Mouse (Mus musculus): ENCODE measurements around the gene Per2.

Per2 gene

DNA sequence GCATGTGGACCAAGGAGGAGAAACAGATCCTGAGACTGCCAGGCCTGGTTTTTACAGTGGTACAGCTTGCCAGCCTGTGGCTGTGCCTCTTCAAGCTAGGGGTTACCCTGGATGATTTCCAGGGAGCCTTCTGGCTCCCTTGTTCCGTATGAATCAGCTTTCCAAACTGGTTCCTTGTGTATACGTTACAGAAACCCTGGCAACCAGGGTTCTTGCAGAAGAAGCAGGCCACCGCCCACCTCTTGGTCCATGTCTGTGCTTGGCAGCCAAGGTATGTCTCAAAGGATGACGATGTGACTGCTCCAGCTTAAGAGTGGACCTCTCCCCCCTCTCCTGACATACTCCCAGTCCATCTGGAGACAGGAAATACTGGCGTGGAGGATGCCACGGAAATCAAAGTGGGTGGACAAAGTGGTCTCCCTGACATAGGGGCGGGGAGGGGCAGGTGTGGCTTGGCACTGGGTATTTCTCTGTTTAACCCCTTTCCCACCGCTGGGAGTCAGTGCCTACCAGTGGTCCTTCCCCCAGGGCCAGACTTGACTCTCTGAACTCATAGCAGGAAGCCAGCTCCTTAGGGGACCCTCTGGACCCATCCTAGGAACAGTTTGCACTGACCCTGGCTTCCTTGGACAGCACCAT is 782 bp downstream of the Per2 start:
- no peak for DNase-seq (ENCODE audit: low read depth, low spot score)

DNA sequence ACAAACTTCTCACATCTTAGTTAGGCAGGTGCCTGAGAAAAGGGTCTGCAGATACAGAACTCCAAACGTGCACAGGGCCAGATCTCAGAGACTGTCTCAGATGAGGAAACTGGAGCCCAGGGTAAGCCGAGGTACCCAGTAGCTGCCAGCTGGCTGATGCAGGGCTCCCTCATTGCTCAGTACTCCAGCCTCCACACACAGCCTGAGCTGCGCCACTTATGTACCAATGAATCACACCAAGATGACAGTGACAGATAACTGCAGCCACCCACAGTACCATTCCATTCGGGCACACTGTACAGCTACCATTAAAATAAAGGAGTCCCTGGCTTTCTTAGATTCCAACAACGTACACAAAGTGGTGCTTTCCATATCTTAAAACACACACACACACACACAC is 1.4 kb downstream of the Per2 start:
- no peak for DNase-seq (ENCODE audit: low read depth, low spot score)

DNA sequence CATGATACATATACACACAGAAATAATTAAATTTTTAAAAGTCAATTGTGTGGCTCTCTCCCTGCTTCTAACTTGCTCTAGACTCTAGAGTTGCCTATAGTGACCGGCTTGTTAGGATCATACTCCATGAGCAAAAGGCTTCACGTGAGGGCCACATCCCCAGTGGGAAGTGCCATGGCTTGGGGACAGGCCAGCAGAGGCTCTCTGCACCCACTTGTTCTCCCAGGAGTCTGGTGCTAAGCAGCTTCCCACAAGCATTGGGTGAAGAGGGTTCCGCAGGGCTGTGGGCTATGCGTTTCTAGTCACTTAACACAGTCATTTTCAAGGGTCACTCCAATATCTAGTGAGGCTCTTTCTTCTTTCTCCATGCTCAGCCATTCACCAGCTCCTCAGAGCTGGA is 2.0 kb downstream of the Per2 start:
- DNase-seq (ENCODE audit: low read depth, low spot score) = no peak

DNA sequence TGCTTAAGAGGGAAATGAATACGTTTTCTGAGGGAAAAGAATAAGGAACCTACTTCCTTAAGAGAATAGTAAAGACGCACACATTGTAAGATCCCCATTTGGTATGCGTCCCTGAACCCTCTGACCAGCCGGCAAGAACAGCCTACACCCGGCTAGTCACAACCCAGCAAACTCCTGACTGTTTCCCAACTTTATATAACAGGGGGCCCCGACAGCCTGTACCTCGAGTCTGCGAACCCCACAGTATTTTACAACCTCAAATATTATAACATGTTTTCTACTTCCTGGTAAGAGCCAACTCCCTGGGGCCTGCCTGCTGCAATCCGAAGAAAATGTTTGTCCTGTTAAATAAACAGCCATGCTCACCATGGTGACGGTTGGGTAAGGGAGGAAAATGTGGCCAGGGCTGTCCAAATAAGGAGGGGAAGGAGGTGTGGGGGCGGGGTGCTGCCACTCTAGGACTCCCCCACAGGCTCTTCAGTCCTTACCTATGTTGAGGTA is 2.8 kb downstream of the Per2 start:
- DNase-seq (ENCODE audit: low read depth, low spot score) = no peak

DNA sequence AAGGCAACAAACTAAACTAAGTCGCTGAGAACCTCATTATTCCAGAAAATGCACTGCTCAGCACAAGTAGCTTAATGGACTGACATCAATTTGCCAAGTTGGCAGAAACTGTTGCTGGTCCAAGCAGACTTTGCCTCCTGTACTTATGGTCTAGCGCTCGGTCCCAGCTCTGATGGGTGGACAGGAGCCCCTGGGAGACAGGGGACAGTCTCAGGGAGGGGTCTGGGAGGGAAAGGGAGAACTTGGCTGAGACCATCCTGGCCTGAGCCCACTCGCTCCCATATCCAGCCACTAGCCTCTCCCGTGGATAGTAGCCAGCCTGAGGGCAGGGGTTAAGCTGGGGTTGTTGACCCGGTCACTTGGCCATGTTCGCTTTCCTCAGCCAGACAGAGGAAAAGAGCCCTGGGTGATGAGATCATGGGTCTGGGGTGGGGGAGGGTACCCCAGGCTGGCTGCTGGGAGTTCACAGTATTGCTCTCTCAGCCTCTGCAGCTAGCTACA is 3.4 kb downstream of the Per2 start:
- no peak for DNase-seq (ENCODE audit: low read depth, low spot score)

DNA sequence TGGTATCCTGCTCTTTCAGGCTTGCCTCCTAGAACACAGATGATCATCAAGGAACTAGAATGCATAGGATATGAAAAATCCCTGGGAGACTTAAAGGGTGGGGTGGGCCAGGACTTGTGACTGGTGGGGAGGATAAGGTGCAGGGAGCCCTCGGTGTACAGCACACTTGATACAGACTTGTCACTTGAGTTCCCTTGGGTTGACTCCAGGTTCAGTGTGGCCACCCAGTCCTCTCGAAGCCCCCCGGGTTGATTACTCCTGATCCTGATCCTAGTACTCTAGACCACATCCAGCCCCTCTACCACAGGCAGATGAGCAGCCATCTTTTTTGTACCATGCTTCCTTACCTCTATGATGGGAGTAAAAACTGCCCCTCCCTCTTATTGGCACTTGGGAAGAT is 4.2 kb downstream of the Per2 start:
- no peak for DNase-seq (ENCODE audit: low read depth, low spot score)

DNA sequence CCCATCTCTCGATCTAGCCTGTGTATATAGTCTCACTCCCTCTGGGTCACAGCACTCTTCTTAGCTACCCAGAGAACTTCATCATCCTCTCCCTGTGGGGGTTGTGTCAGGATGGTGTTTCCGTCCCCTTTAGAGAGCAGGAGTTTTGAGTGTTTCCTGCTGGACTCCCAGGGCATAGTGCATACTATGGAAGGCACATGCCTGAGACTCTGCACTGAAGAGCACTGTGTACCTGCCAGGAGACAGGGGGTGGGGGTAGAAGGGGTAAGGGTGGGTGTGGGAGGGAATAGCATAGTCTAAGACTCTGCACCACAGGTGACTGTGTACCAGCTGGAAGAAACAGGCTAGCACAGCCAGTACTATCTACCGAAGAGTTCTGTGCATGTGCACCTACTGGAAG is 4.8 kb downstream of the Per2 start:
- no peak for DNase-seq (ENCODE audit: low read depth, low spot score)

DNA sequence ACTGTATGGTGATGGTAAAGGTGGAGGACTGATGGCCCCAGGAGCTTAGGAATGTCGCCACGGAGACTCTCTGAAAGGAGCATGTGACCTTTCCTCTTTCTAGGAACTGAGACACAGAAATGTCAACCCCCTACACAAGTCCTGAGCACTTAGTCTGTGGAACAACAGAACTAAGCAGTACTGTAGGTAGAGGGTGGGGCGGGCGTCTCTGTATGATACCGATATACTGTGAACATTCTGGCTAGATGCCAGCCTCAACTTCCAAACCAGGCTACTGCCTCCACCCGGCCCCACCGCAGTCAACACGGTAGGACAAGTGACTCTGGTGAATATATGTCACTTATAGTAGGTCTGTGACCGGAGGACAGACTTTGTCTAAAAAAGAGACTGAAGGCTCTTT is 5.2 kb downstream of the Per2 start:
- no peak for DNase-seq (ENCODE audit: low read depth, low spot score)

DNA sequence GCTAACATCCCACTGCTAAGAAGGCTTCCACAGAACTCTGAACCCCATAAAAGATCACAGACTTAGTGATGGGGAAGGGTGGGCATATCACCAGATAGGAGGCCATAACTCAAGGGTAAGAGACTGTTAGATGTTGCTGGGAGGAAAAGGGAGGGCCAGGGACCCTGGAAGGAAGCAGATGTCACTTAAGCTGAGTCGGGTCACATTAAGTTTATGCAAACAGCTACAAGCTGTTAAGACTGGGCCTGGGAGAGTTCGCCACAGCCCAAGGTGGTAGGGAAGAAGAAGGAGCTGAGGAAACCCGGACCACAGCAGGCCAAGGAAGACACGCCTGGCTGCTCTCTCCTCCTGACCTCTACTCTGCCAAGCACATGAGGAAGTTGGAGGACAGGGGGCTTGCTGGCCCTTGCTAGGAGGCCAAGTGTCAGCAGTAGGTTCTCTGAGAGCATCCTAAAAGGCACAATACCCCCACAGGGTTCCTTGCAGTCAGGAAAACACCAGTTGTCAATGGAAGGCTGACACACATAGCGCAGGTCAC is 7.5 kb downstream of the Per2 start:
- DNase-seq (ENCODE audit: low read depth, low spot score) = no peak

DNA sequence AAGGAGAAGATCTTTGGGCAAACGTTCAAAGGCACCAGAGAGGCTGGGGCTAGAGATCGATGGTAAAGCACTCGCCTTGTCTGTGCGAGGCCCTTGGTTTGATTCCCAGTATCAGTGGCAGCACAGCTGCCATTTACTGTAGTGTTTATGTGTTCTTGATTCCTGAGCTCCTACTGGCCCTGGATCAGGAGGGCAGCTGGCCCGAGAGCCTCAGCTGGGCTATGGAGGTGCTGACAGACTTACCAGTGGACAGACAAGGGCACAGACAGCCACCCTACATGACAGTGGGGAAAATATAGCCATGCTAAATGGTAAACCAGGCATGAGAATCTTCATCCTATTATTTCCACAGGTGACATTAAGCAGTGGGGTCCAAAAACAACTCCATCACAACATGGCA is 8.3 kb downstream of the Per2 start:
- no peak for DNase-seq (ENCODE audit: low read depth, low spot score)

DNA sequence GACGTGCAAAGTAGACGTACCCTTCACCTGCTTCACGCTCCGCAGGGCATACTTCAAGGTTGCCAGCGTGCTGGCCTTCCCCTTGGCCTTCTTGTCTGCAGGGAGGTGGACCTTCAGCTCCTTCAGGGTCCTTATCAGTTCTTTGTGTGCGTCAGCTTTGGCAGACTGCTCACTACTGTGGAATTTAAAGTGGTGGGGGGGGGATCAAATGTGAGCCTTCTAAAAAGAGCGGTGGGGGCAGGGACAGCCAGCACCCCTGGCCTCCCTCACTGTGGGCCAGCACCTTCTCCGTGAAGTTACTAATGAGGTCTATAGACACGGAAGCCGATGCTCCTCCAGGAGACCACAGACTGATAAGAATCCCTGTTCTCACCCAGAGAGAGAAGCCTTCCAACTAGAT is 10.4 kb downstream of the Per2 start:
- no peak for DNase-seq (ENCODE audit: low read depth, low spot score)

DNA sequence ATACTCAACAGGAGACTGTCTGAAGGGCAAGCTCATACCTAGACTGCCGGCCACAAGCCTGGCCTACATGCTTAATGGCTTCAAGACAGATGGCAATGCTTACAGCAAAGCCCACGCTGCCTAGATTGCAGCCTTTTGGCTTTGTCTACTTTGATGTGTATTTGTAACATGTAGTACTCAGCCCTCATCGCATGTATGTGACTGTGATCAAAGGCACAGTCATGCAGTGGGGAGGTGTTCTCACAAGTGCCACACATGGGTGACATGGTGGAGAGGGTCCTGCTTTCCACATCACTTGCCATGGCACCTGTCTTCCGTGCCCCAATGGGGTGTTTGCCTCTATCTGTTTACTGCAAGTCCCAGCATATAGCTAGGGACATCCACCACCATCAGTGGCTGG is 12.6 kb downstream of the Per2 start:
- DNase-seq (ENCODE audit: low read depth, low spot score) = no peak

DNA sequence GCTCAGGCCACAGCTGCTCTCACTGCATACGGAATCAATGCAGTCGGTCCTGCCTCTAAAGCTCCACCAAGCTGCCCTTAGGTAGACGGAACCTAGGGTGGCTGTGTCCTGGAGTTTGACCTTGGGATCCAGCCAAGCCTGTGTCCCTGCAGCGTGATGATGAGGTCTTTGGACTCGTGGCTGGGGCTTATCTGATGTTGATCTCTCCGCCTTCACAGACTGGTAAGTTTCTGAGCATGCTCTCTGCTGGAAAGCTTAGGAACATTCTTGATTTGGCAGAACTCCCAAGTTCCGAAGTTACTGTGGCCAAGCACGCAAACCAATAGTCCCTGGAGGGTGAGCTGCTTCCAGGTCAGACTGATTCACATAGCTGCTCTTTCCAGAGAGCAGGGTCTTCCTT is 13.1 kb downstream of the Per2 start:
- DNase-seq (ENCODE audit: low read depth, low spot score) = no peak

DNA sequence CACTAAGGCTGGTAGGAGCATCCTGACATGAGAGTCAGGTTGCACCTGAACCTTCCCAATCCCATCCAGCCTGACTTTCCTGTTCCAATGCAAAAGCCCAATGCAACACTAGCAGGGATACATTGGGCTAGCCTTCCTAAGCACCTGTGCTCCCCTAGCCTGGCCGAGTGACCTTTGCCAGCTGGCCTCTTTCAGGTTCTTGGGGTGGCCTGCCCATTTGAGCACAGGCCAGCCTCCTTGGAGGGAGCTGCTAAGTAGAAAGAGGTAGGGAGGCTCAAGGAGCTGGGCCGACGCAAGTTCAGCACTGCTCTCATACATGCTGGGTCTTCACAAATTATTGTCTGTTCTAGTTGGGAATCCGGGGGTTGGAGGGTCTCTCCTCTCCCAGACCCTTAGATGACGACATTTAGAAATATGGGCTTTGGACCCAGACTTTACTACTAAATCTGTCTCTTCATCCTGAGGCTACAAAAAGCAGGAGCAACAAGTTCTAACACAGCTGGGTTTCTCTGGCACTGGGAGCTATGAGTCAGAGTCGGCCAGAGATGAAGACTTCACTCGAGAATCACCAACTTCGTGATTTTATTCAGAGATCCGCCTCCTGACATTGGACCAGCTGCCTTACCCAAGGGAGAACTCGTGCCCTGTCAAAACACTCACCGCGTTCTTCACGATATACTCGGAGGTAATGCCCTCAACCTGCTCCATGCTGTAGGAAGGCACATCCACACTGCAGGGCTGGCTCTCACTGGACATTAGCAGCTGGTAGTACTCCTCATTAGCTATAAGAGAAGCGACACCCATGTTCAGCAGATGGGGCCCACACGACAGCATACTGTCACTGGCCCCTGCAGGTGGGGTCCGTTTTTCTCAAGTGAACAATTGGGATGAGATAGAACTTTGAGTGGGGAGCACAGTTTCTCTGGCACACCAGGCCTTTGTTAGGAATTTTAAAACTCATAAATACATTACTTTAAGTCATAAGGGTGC is 14.0 kb downstream of the Per2 start:
- DNase-seq (ENCODE audit: low read depth, low spot score) = no peak

DNA sequence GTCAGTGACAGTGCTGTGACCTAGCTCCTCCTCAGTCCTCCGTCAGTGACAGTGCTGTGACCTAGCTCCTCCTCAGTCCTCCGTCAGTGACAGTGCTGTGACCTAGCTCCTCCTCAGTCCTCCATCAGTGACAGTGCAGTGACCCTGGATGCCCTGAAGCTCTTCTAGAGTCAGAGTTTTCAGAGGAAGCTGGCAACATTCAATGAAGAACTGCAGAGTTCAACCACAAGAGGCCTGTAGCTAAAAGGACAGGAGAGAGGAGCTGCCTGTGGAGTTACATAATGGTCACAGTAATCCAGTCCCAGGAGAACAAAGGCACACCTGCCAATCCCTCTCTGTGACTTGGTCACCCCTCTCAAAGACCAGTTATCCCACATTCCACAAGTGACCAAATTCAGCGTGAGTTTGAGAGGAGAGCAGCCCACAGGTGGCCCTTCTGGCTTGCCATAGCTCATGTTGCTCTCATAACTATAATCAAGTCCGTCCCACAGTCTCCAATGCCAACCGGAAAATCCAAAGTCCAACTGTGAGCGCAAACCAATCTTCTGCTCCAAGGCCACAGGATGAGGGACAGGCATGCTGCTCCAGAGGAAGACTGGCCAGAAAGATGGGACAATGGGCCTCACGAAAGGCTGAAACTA is 16.7 kb downstream of the Per2 start:
- no peak for DNase-seq (ENCODE audit: low read depth, low spot score)

DNA sequence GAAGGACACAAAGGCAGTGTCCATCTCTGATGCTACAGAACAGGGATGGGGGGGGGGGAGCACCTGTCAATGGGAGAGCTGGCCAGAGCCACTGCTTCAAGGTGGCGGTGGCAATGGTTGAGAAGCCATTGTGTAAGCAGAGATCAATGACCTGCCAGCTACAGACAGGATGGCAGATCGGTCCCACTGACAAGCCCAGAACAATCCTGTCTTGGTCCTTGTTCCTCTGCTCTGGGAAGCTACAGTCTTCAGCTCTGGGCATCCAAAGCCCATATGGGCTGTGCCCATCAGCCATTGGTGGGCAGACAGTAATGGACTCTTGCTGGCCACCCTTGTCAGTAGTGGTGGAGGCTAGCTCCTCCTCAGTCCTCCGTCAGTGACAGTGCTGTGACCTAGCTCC is 17.3 kb downstream of the Per2 start:
- DNase-seq (ENCODE audit: low read depth, low spot score) = no peak

DNA sequence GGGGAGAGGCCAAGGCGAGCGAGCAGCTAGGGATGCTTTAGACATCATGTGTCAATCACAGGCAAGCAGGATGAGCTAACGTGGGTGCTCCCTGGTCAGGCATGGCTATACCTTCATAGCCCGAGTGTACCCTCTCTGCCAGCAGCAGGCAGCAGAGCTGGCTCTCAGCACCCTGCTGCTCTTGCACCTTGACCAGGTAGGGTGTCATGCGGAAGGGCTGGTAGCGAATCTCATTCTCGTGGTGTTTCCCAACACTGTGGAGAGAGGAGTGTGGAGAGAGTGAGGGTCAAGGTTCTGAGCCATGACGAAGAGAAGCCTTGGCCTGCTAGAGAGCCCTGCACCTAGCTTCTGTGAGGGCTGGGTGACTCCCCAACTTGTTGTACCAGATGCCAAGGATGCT is 19.3 kb downstream of the Per2 start:
- no peak for DNase-seq (ENCODE audit: low read depth, low spot score)

DNA sequence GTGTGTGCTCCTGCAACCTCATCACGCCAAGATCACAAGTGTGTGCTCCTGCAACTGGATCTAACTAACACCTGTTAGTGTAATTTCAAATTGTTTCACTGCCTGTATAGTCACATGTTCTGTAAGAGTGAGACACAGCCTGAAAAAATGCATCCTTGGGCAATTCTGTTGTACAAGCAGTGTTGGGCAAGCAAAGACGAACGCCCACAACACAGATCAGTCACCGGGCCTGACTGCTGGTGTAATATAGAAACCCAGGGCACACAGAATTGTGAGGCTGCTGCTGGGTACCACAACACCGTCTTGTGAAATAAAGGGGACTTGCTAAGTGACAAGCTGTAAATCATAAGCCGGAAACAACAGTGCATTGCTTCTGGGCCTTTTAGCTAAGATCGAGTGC is 21.6 kb downstream of the Per2 start:
- DNase-seq (ENCODE audit: low read depth, low spot score) = no peak

DNA sequence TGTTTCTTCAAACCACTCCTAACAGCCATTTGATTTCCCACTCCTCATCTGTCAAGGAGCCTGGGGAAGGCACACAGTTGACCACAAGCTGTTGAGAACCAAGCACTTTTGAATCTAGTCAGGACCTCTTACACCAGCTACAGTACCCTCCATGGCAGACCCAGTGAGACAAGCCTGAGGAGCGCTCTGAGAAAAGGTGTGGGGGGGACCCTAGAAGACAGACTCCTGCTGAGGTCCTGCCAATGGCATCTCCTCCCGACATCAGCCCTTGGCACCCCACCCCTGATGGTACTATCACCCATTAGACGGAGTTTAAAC is 22.1 kb downstream of the Per2 start:
- DNase-seq (ENCODE audit: low read depth, low spot score) = no peak

DNA sequence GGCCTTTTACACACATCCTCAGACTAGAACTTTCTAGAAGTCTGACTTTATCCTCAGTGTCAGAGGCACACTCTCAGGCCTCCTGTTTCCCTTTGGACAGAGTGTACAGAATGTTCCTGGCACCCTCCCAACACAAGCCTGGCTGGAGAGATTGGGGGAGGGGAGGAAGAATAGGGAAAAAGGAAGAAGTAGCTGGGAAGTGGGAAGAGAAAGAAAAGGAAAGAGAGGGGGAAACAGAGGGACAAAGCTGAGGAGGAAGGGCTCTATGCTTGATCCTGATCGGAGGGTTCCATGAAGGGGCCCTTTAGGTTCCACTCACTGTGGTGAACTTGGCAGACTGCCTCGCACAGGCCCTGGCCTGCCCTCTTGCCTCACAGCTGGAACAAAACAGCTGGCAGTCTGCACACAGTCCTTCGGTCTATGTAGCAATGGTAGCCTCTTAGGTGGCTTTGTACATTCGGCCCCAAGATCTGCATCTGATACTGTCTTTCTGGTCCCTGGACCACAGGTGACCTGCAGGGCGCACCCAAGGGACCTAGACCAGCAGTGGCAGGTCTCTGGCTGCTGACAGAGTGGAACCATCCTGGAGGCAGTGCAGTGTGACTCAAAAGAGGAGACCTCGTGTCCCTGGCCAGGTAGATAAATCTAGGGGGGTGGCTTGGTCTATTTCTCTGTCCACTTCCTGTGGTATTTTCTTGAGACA is 22.6 kb downstream of the Per2 start:
- no peak for DNase-seq (ENCODE audit: low read depth, low spot score)

DNA sequence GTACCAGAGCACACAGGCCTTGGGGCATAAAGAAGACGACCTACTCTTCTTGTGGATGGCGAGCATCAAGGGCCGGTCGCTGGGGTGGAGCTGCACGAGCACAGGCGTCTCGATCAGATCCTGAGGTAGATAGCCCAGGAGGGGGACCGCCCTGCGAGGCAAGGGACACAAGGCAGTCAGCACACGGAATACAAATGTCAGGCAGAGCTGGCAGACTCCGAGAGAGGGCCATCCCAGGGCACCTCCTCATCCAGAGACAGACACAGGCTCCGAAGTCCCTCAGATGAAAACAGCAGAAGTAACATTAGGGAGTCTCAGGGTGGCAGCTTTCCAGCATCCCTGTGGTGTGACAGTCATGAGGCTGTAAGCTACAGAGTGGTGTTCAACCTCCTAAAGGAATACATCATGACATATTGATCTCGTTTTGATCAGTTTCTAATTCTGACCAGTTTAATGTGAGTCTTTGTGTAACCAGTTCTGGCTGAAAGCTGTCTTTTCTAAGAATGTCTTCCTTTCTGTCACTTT is 23.5 kb downstream of the Per2 start:
- no peak for DNase-seq (ENCODE audit: low read depth, low spot score)

All from R1 (cell line).